Mouse (Mus musculus) fat pad, adult 2 months (tissue): ENCODE measurements around the gene Ss18l1.

Experiments used
- DNase-seq: peaks from one replicate; pipeline ENCODE4 v3.0.0-alpha.2; 2011; ENCODE audit warnings: low read depth, low spot score; ENCODE audit errors: extremely low read depth

The Ss18l1 gene

GRCm38 (mm10) chr2:180084565-180084964 is 42.3 kb downstream of the Ss18l1 start:
- DNase-seq: no peak

GRCm38 (mm10) chr2:180085926-180086636 is 43.8 kb downstream of the Ss18l1 start:
- no peak for DNase-seq

- DNase-seq: no peak
Observed at GRCm38 (mm10) chr2:180086637-180087027, 44.3 kb downstream of the Ss18l1 start.

- no peak for DNase-seq
Observed at GRCm38 (mm10) chr2:180087472-180087871, 45.2 kb downstream of the Ss18l1 start.

- DNase-seq: no peak
Observed at GRCm38 (mm10) chr2:180090285-180090684, 48.0 kb downstream of the Ss18l1 start.

GRCm38 (mm10) chr2:180095711-180096110 is 53.4 kb downstream of the Ss18l1 start:
- DNase-seq: no peak

- no peak for DNase-seq
Observed at GRCm38 (mm10) chr2:180097585-180097984, 55.3 kb downstream of the Ss18l1 start.

GRCm38 (mm10) chr2:180098167-180098566 is 55.9 kb downstream of the Ss18l1 start:
- DNase-seq: no peak

GRCm38 (mm10) chr2:180099529-180099928 is 57.2 kb downstream of the Ss18l1 start:
- DNase-seq: no peak

- DNase-seq: no peak
Observed at GRCm38 (mm10) chr2:180103151-180103977, 61.1 kb downstream of the Ss18l1 start.

- no peak for DNase-seq
Observed at GRCm38 (mm10) chr2:180103978-180104658, 61.8 kb downstream of the Ss18l1 start, which contains the start of gene Hrh3. Gene Hrh3, minus strand, starts transcription at chr2:180104488.

GRCm38 (mm10) chr2:180104659-180105377 is 62.5 kb downstream of the Ss18l1 start:
- no peak for DNase-seq

GRCm38 (mm10) chr2:180105441-180106190 is 63.3 kb downstream of the Ss18l1 start:
- no peak for DNase-seq

- DNase-seq: no peak
Observed at GRCm38 (mm10) chr2:180107081-180107480, 64.8 kb downstream of the Ss18l1 start.

- DNase-seq: no peak
Observed at GRCm38 (mm10) chr2:180108285-180108684, 66.0 kb downstream of the Ss18l1 start.

- no peak for DNase-seq
Observed at GRCm38 (mm10) chr2:180113909-180114890, 71.9 kb downstream of the Ss18l1 start.

- DNase-seq: no peak
Observed at GRCm38 (mm10) chr2:180115279-180115678, 73.0 kb downstream of the Ss18l1 start.

GRCm38 (mm10) chr2:180116081-180116493 is 73.8 kb downstream of the Ss18l1 start:
- DNase-seq: no peak
